Mouse (Mus musculus) heart, adult 2 months (tissue): ENCODE data around the gene Srsf12.

Experiments used
- CTCF ChIP-seq: fragments of 200-600 bp; IDR thresholded peaks from 2 replicates; pipeline ENCODE4 v1.8.1; 2022; ENCODE audit warnings: antibody characterized with exemption, mild to moderate bottlenecking, moderate library complexity
- POLR2A ChIP-seq: fragments of 200-500 bp; IDR thresholded peaks from 2 replicates; pipeline ENCODE4 v1.6.1; 2011; ENCODE audit warnings: mild to moderate bottlenecking, low read depth, low read length, control low read depth; ENCODE audit not compliant: insufficient read depth

DNA sequence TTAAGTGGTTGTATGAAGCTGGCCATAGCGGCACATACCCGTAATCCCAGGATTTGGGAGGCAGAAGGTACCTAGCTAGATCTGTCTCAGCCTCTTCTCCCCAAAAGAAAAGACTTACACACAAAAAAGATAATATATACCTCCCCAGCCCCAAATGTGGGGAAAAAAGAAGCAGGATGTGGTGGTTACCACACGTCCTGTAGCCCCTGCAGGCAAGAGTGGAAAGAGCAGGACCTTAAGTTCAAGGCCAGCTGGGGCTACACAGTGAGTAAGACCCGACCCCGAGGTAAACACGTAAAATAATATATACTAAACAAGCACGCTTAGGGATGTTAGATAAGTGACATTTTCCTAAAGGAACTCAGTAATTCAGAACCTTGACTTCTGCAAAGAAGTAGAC is 18.4 kb downstream of the Srsf12 start:
- TF ChIP-seq CTCF (no peak), POLR2A (no peak)
